Mouse (Mus musculus): Measurements from ENCODE around the gene Krt27.

- TF ChIP-seq CTCF (IDR thresholded peaks at IDR 0.05 in 2 of 3, conservative IDR thresholded peaks at IDR 0.05 in 1 of 3; ENCODE audit: control insufficient read depth in 1 of 3, insufficient read depth in 1 of 3, low read depth in 2 of 3, low read length in 3 of 3, poor library complexity in 1 of 3, severe bottlenecking in 1 of 3) (no peak), EP300 (IDR thresholded peaks at IDR 0.05; ENCODE audit: low read depth in 1 of 2, low read length in 2 of 2) (no peak)
Observed at GRCm38 (mm10) chr11:99374803-99375202, 23.9 kb upstream of the Krt27 start, which contains the start of gene Krt28.

All from MEL (cell line).